Mouse (Mus musculus) gastrocnemius, adult 2 months (tissue): ENCODE measurements around the gene Polr2l. TPM values are rescaled to one million over a fixed set of nuclear protein-coding genes. Genes with fewer than 3 reads are reported as not detected.
"Not testable (repeated sequence)": the region's sequence is repeated elsewhere in the genome, so short reads cannot be mapped to it uniquely, and the experiment has no call there.

Experiments used
- DNase-seq: peaks from one replicate; pipeline ENCODE4 v3.0.0; 2022
- H3K27ac ChIP-seq: fragments of 200-600 bp; 2 replicates; pipeline ENCODE4 v1.8.1; 2022; ENCODE audit warnings: mild to moderate bottlenecking
- H3K4me3 ChIP-seq: fragments of 200-600 bp; 2 replicates; pipeline ENCODE4 v1.8.1; 2022; ENCODE audit warnings: mild to moderate bottlenecking, moderate library complexity
- CTCF ChIP-seq: fragments of 200-600 bp; IDR thresholded peaks from 2 replicates; pipeline ENCODE4 v1.8.1; 2022; ENCODE audit warnings: antibody characterized with exemption, mild to moderate bottlenecking, moderate library complexity
- intact Hi-C: fragments of 180-260 bp; cut with DNase I; formaldehyde crosslinking; loops from one replicate; pipeline ENCODE4 v1.15.1; 2025
- total RNA-seq, 2 experiments: library from RNA; stranded (reverse); gene quantifications; 2 replicates each; pipeline ENCODE4 v1.2.3; 2021

Polr2l gene
- total RNA-seq, 2 experiments from 2014 or later: 55.5 to 58.8 TPM

- H3K27ac ChIP-seq: no peak overlapping the region
- no peak for DNase-seq
- no peak overlapping the region for H3K4me3 ChIP-seq
- intact Hi-C loops: no loop called here
- TF ChIP-seq CTCF: no peak
Observed at GRCm38 (mm10) chr7:141453636-141454035, 21.3 kb downstream of the Polr2l start.

DNA sequence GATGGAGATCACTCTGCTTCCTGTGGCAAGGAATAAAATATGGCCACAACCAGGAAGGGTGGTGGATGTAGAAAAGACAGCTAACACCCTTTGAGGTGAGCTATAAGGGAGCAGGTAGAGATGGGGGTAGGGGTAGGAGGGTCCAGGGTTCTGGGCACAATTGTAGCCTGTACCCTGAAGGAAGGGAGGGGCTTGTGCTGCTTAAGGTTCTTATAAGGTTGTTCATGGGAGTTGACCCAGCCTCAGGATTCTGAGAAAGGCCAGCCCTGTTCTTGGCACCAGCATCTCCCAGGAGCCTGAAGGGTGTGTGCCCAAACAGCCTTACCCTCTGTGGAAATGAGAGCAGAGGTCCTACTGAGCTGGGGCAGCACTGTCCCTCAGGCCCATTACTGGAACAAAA is 23.0 kb downstream of the Polr2l start:
- intact Hi-C loops: no loop called here
- DNase-seq: peak; percentile 25
- Histone ChIP-seq H3K4me3 (no peak overlapping the region), H3K27ac (no peak overlapping the region)
- no peak for TF ChIP-seq CTCF

- Histone ChIP-seq H3K4me3 (peak within 1 kb of the TSS; percentile 99), H3K27ac (peak within 1 kb of the TSS; percentile 98)
- TF ChIP-seq CTCF: no peak
- DNase-seq: peak; percentile 95
- intact Hi-C loops: loop anchor here (10.0 kb wide), 1 partner anchor 223 kb away; the partner anchor contains the start of gene Phrf1
Observed at GRCm38 (mm10) chr7:141447110-141447991, 27.6 kb downstream of the Polr2l start, which contains the start of gene Rplp2. Rplp2 (plus strand) TSS chr7:141447370.

DNA sequence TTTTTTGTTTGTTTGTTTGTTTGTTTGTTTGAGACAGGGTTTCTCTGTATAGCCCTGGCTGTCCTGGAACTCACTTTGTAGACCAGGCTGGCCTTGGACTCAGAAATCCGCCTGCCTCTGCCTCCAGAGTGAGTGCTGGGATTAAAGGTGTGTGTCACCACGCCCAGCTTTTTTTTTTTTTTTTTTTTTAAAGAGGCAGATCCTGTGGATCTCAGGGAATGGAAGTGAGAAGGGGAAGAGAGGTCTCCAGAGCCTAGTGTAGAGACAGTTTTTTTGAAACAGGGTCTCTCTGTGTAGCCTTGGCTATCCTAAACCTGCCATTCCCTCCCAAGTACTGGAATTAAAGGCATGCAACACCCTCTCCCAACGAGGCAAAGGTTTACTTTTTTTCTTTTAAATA is 28.6 kb downstream of the Polr2l start:
- peak overlapping the region; percentile 99; the same call in 1 of the 2 replicates for H3K4me3 ChIP-seq
- intact Hi-C loops: loop anchor here (10.0 kb wide), 1 partner anchor 222 kb away; the partner anchor contains the start of gene Phrf1
- DNase-seq: not testable (repeated sequence)
- H3K27ac ChIP-seq: peak overlapping the region; percentile 98

- peak; percentile 74 for DNase-seq
- Histone ChIP-seq H3K27ac (peak within 1 kb of the TSS; percentile 64), H3K4me3 (peak within 1 kb of the TSS; percentile 70)
- intact Hi-C loops: loop anchor here (10.0 kb wide), 1 partner anchor 219 kb away; the partner anchor contains the start of gene Phrf1
- TF ChIP-seq CTCF: no peak
Observed at GRCm38 (mm10) chr7:141443828-141444237, 31.1 kb downstream of the Polr2l start, which contains the start of gene Pidd1. Pidd1 (minus strand) TSS chr7:141444025.

GRCm38 (mm10) chr7:141443081-141443821 is 31.7 kb downstream of the Polr2l start:
- intact Hi-C loops: loop anchor here (10.0 kb wide), 1 partner anchor 218 kb away; the partner anchor contains the start of gene Phrf1
- no peak for DNase-seq
- Histone ChIP-seq H3K4me3 (peak overlapping the region; percentile 70), H3K27ac (peak overlapping the region; percentile 64; the same call in 1 of the 2 replicates)
- no peak for TF ChIP-seq CTCF

GRCm38 (mm10) chr7:141442199-141442598 is 32.7 kb downstream of the Polr2l start:
- no peak for DNase-seq
- TF ChIP-seq CTCF: no peak
- H3K4me3 ChIP-seq: no peak overlapping the region
- intact Hi-C loops: loop anchor here (10.0 kb wide), 1 partner anchor 217 kb away; the partner anchor contains the start of gene Phrf1
- no peak overlapping the region for H3K27ac ChIP-seq

- DNase-seq: no peak
- intact Hi-C loops: loop anchor here (10.0 kb wide), 1 partner anchor 217 kb away; the partner anchor contains the start of gene Phrf1
- H3K27ac ChIP-seq: no peak overlapping the region
- no peak overlapping the region for H3K4me3 ChIP-seq
- TF ChIP-seq CTCF: no peak
Observed at GRCm38 (mm10) chr7:141441460-141441859, 33.5 kb downstream of the Polr2l start.

- Histone ChIP-seq H3K27ac (no peak overlapping the region), H3K4me3 (no peak overlapping the region)
- peak; percentile 74 for DNase-seq
- intact Hi-C loops: loop anchor here (10.0 kb wide), 1 partner anchor 216 kb away; the partner anchor contains the start of gene Phrf1
- TF ChIP-seq CTCF: peak; percentile 82
Observed at GRCm38 (mm10) chr7:141440613-141441012, 34.3 kb downstream of the Polr2l start.

DNA sequence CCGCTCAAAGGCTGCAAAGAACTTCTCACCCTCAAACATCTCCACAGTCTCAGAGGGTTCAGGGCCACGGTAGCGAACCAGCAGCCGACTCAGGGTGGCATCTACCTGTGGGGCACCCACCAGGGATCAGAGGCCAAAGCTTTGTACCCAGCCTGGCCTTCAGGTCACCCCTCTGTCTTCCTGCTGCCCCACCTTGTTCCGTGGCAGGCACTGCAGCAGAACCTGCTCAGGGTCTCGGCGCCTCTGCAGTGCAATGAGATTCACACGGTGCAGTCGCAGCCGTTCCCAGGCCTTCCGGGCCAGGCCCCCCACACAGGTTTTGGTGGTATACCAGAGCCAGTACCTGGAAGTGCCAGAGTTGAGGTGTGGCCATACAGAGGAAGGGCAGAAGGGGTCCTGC is 35.1 kb downstream of the Polr2l start:
- DNase-seq: no peak
- H3K27ac ChIP-seq: no peak overlapping the region
- intact Hi-C loops: loop anchor here (10.0 kb wide), 1 partner anchor 215 kb away; the partner anchor contains the start of gene Phrf1
- TF ChIP-seq CTCF: no peak
- H3K4me3 ChIP-seq: no peak overlapping the region

DNA sequence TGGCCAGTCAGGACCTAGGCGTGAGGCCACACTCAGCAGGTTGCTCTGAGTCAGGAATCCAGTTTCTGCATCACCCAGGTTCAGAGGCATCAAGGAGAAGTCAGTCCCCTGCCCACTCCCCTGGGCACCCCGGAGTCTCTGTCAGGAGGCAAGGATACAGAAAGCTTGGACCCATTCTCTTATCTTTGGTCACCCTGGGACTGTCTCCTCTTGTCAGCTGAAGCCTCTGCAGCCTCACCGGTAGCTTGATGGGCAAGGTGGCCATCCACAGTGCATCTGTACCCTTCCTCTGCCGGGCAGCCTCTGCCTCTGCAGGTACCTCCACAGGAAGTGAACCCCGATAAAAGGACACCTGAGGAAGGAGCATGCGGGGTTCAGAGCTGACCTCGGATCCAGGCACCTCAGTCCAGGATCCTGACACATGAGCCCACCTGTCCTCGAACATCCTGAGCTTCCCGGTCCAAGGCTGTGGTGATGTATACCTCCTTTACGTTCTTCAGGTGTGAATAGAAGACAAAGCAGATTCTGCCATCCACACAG is 35.7 kb downstream of the Polr2l start:
- DNase-seq: no peak
- no peak for TF ChIP-seq CTCF
- H3K27ac ChIP-seq: no peak overlapping the region
- intact Hi-C loops: no loop called here
- H3K4me3 ChIP-seq: no peak overlapping the region

- H3K4me3 ChIP-seq: no peak overlapping the region
- DNase-seq: no peak
- no peak overlapping the region for H3K27ac ChIP-seq
- intact Hi-C loops: no loop called here
- TF ChIP-seq CTCF: no peak
Observed at GRCm38 (mm10) chr7:141438201-141438968, 36.5 kb downstream of the Polr2l start.
